Mouse (Mus musculus): ENCODE data around the gene Fbxl20. TPM values are rescaled to one million over a fixed set of nuclear protein-coding genes. Genes with fewer than 3 reads are reported as not detected.
A peak's percentile ranks its signal among the peaks of the same experiment; 100 is the strongest.

The Fbxl20 gene
- polyA plus RNA-seq, 1 experiment from 2014 or later, result 21.1 TPM

DNA sequence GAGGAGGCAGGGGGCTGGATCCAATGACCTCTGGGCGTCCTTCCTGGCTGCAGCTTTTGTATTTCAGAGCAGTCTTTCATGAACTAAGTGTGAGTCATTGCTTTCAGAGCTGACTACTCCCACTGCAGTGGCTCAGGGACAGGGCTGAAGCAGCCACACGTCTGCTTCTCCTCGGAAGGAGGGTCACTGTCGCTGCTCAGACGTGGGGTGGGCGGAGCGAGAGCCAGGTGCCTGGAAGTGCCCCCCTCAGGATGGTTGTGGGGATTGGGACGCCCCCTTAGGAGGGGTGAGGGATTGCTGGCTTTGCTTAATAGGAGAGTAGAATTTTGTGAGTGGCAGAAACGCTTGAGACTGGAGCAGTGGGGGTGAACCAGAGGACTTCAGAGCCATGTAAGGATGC is 92.7 kb downstream of the Fbxl20 start:
- no peak for ATAC-seq (ENCODE audit: low read depth)
- H3K27ac ChIP-seq (ENCODE audit: low read depth, low read length), result no peak overlapping the region

DNA sequence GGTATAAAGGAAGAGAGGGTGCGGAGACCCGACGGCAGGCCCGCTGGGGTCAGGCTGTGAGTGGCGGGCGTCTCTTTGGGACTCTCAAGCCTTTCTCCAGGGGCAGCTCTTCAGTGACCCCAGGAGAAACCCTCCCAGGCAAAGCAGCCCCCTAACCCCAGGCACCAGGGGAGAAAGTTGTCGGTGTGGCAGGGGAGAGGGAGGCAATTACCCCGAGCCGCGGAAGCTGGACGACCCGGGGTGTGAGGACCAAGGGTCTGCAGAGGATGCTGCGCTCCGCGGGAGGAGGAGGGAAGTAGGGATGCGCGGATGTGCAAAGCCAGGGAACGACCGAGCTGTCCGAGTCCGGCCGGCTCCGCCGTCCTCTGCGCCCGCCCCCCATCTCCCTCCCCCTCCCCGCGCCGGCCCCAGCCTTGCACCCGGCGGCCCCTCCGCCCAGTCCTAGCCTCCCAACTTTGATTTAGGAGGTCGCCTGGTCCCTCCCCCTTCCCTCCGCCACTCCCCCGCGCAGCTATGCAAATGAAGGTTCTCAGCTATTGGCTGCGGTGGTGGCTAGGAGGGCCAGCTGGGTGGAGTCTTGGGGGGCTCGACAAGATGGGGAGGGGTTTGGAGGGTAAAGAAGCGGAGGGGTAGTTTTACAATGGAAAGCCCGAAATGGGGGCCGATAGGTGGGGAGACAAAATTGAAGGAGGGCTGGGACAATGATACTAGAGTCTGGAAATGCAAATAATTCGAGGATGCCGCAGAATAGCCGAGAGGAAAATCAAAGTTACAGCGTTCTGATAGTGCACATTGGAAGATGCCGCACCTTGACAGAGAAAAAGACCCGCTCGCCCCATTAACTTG is 97.0 kb downstream of the Fbxl20 start, which contains the start of gene Stac2:
TSS of gene Stac2 (minus strand) at position 474 of the 846 bp plus-strand sequence.
- H3K27ac ChIP-seq (ENCODE audit: low read depth, low read length), result peak within 1 kb of the TSS; percentile 69
- H3K9ac ChIP-seq (replicated peaks; ENCODE audit: low read depth, low read length), result peak within 1 kb of the TSS; percentile 64
- 0 out of 2 replicates have a peak, but pooled peaks cover 7% of the 10 kb centered on the region for H3K27me3 ChIP-seq (ENCODE audit: control insufficient read depth, insufficient read depth, low read length)
- H3K9me3 ChIP-seq (ENCODE audit: control insufficient read depth, low read length), result no peaks in the 10 kb centered on the region
- H3K4me3 ChIP-seq (ENCODE audit: low read depth, low read length), result peak within 1 kb of the TSS; percentile 44
- H3K4me2 ChIP-seq (ENCODE audit: low read depth, low read length), result peak within 1 kb of the TSS; percentile 66
- H3K4me1 ChIP-seq (ENCODE audit: control insufficient read depth, insufficient read depth, low read length), result peaks cover 2% of the 10 kb centered on the region; the same call in 1 of the 2 replicates
- no peaks in the 10 kb centered on the region for H3K36me3 ChIP-seq (ENCODE audit: control insufficient read depth, insufficient read depth, low read length)
- WGBS, result 2% methylated on average over 31 of the region's 48 CpGs
- ATAC-seq (ENCODE audit: low read depth), result peak; percentile 86

More for the DNA sequence above, 92.7 kb downstream of the Fbxl20 start:
- Histone ChIP-seq H3K4me3 (ENCODE audit: low read depth, low read length) (no peak overlapping the region), H3K9me3 (ENCODE audit: control insufficient read depth, low read length) (no peaks in the 10 kb centered on the region), H3K4me1 (ENCODE audit: control insufficient read depth, insufficient read depth, low read length) (peaks cover 9% of the 10 kb centered on the region), H3K4me2 (ENCODE audit: low read depth, low read length) (no peak overlapping the region), H3K9ac (replicated peaks; ENCODE audit: low read depth, low read length) (no peak overlapping the region), H3K27me3 (ENCODE audit: control insufficient read depth, insufficient read depth, low read length) (no peaks in the 10 kb centered on the region), H3K36me3 (ENCODE audit: control insufficient read depth, insufficient read depth, low read length) (no peaks in the 10 kb centered on the region)
- WGBS, result 24% methylated on average over 9 of the region's 9 CpGs

DNA sequence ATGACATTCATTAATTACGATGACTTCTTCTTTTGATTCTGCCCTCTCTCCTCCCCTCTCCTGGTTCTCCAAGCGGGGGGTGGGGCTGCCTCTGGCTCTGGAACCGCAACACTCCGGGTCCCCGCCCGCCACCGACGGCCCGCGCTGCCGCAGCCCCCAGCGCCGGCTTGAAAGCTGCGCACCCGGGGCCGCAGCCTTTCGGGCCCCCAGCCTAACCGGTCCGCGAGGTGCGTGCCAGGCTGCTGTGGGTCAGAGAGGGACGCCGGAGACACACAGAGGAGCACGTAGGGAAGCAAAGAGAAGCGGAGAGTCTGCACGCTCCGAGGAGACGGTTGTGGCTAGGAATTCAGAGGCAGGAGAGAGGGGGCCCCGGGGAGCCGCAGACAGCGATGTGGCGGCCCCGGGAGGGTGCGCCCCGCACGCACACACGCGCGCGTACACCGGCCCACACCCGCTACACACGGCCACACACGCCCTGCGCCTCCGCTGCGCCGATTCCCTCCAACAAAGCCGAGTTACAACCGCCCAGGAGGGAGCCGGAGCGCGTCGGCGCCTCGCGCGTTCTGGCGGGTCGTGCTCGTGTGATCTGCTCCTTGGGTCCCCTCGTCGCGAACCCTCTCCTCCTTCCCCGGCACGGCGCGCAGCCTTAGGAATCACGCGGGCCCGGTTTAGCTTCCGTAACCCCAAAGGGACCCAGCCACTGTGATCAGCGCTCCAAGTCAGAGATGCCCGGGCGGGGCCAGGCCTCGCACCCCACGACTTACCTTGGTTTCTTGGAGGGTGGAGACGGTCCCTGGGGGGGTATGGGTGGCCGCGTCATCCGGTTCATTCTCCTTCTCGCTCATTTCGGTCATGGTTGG is 97.8 kb downstream of the Fbxl20 start:
- Histone ChIP-seq H3K9me3 (ENCODE audit: control insufficient read depth, low read length) (no peaks in the 10 kb centered on the region), H3K4me2 (ENCODE audit: low read depth, low read length) (peak overlapping the region; percentile 66), H3K9ac (replicated peaks; ENCODE audit: low read depth, low read length) (peak overlapping the region; percentile 64), H3K27me3 (ENCODE audit: control insufficient read depth, insufficient read depth, low read length) (0 out of 2 replicates have a peak, but pooled peaks cover 7% of the 10 kb centered on the region), H3K4me1 (ENCODE audit: control insufficient read depth, insufficient read depth, low read length) (peaks cover 2% of the 10 kb centered on the region; the same call in 1 of the 2 replicates), H3K27ac (ENCODE audit: low read depth, low read length) (peak overlapping the region; percentile 69), H3K36me3 (ENCODE audit: control insufficient read depth, insufficient read depth, low read length) (no peaks in the 10 kb centered on the region), H3K4me3 (ENCODE audit: low read depth, low read length) (peak overlapping the region; percentile 44)
- ATAC-seq (ENCODE audit: low read depth), result peak; percentile 54
- under 1% methylated on average over 66 of the region's 83 CpGs for WGBS

DNA sequence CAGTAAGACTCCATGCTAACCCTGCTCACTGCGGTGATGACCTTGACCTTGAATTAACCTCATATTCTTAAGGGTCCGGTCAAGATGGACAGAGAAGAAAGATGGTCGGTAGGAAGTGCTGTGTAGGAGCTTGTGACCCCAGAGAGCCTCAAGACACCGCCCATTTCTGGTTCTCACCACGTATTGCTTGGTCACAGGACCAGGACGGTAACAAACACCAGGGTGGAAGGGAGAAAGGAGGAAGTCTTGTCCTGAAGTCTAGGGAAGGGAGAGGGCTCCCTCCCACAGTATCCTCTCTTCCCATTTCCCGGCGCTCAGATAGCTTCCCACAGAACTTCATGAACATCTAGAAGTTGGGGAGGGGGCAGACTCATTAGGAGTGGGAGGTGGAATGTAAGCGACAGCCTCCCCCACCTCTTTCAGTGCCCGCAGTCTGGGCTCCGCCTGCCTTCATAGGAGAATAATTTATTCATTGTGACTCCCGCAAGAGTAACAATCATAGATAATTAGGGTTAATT is 98.5 kb downstream of the Fbxl20 start:
- WGBS, result 6% methylated on average over 12 of the region's 12 CpGs
- H3K27ac ChIP-seq (ENCODE audit: low read depth, low read length), result peak overlapping the region; percentile 69; the same call in 1 of the 2 replicates
- H3K4me1 ChIP-seq (ENCODE audit: control insufficient read depth, insufficient read depth, low read length), result peaks cover 2% of the 10 kb centered on the region; the same call in 1 of the 2 replicates
- no peak for ATAC-seq (ENCODE audit: low read depth)
- no peaks in the 10 kb centered on the region for H3K9me3 ChIP-seq (ENCODE audit: control insufficient read depth, low read length)
- H3K27me3 ChIP-seq (ENCODE audit: control insufficient read depth, insufficient read depth, low read length), result 0 out of 2 replicates have a peak, but pooled peaks cover 7% of the 10 kb centered on the region
- peak overlapping the region; percentile 44 for H3K4me3 ChIP-seq (ENCODE audit: low read depth, low read length)
- H3K9ac ChIP-seq (replicated peaks; ENCODE audit: low read depth, low read length), result peak overlapping the region; percentile 64; the same call in 1 of the 2 replicates
- no peaks in the 10 kb centered on the region for H3K36me3 ChIP-seq (ENCODE audit: control insufficient read depth, insufficient read depth, low read length)
- H3K4me2 ChIP-seq (ENCODE audit: low read depth, low read length), result peak overlapping the region; percentile 66

DNA sequence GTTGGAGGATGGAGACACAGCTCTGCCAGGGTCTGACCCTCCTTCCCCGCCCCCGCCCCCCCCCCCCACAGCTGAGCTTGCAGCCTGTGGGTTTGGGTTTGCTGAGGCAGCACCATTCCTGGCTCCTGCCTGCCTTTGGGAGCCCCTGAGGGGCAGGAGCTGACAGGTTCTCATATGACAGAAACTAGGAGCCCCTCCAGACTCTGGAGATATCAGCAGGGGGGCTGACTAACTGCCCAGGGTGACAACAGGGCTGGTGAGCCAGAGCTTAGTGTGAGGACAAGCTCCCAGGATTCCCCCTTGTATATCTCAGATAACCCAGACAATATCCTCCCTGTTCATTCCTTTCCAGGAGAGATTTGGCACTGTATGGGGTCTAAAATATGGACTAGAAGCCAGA is 99.3 kb downstream of the Fbxl20 start:
- Histone ChIP-seq H3K4me3 (ENCODE audit: low read depth, low read length) (no peak overlapping the region), H3K36me3 (ENCODE audit: control insufficient read depth, insufficient read depth, low read length) (no peaks in the 10 kb centered on the region), H3K4me1 (ENCODE audit: control insufficient read depth, insufficient read depth, low read length) (peaks cover 2% of the 10 kb centered on the region; the same call in 1 of the 2 replicates), H3K9me3 (ENCODE audit: control insufficient read depth, low read length) (no peaks in the 10 kb centered on the region), H3K27ac (ENCODE audit: low read depth, low read length) (no peak overlapping the region), H3K27me3 (ENCODE audit: control insufficient read depth, insufficient read depth, low read length) (0 out of 2 replicates have a peak, but pooled peaks cover 7% of the 10 kb centered on the region), H3K9ac (replicated peaks; ENCODE audit: low read depth, low read length) (no peak overlapping the region), H3K4me2 (ENCODE audit: low read depth, low read length) (peak overlapping the region; percentile 66; the same call in 1 of the 2 replicates)
- no peak for ATAC-seq (ENCODE audit: low read depth)
- 17% methylated on average over 2 of the region's 2 CpGs for WGBS

DNA sequence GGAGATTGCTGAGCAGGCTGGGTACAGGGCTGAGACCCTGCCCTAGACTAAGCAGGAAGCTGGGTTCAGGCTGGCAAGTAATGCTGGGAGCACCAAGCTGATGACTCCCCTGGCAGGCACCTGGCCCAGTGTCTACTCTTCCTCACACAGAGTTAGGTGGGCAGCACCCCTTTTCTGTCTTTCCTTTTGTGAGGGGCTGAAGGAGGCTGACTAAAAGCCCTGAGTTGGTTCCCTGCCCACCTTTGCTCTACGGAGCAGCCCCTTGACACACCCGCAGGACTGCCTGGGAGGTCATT is 99.7 kb downstream of the Fbxl20 start:
- Histone ChIP-seq H3K9me3 (ENCODE audit: control insufficient read depth, low read length) (no peaks in the 10 kb centered on the region), H3K4me3 (ENCODE audit: low read depth, low read length) (no peak overlapping the region), H3K4me2 (ENCODE audit: low read depth, low read length) (no peak overlapping the region), H3K9ac (replicated peaks; ENCODE audit: low read depth, low read length) (no peak overlapping the region), H3K36me3 (ENCODE audit: control insufficient read depth, insufficient read depth, low read length) (no peaks in the 10 kb centered on the region), H3K27me3 (ENCODE audit: control insufficient read depth, insufficient read depth, low read length) (0 out of 2 replicates have a peak, but pooled peaks cover 7% of the 10 kb centered on the region), H3K27ac (ENCODE audit: low read depth, low read length) (no peak overlapping the region), H3K4me1 (ENCODE audit: control insufficient read depth, insufficient read depth, low read length) (peaks cover 2% of the 10 kb centered on the region; the same call in 1 of the 2 replicates)
- ATAC-seq (ENCODE audit: low read depth), result no peak
- 32% methylated on average over 2 of the region's 2 CpGs for WGBS

DNA sequence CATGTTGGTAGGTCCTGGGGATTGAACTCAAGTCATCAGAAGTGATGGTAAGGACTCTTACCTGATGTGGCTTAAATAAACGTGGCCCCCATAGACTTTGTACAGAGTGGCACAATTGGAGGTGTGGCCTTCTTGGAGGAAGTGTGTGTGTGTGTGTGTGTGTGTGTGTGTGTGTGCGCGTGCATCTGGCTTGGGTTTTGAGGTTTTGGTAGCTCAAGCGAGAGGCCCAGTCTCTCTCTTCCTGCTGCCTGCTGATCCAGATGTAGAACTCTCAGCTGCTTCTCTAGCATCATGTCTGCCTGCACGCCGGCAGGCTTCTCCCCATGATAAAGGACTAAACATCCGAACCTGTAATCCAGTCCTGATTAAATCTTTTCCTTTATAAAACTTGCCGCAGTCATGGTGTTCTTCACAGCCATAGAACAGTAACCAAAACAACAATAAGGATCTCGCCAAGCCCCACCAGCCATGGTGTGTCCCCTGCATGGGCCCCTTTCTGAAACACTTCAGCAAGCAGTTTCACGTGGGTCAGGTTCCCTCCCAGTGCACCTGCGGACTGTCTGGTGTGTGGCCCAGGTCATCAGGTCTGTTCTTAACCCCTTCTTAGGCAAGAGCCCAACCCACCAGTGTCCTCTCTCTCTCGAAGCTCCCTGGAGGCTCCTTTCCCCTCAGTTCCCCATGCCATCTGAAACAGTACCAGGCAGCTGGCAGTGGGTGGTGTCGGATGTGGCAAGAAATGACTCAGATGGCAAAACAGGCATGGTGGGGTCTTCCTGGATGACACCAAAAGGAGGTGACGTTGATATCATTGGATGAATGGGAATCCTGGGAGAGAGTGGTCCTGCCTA is 100.3 kb downstream of the Fbxl20 start:
- 72% methylated on average over 14 of the region's 14 CpGs for WGBS
- no peak overlapping the region for H3K4me2 ChIP-seq (ENCODE audit: low read depth, low read length)
- 0 out of 2 replicates have a peak, but pooled peaks cover 7% of the 10 kb centered on the region for H3K27me3 ChIP-seq (ENCODE audit: control insufficient read depth, insufficient read depth, low read length)

DNA sequence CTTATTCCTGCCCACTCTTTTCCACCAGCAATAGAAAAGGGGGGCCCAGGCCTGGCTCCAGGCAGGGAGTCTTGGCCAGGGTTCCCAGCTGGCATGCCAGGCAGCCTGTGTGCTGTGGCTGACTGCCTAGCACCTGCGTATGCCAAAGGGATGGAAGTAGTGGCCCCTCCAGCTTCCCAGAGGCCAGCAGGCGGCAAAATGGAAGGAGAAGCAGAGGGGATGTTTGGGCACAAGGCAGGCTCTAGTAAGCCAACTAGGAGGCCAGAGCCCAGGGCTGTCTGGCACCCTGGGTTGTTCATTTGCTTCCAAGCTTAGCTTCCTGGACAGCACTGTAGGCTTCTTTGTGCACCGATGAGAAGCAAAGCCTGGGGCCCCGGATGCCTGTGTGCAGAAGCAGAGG is 102.5 kb downstream of the Fbxl20 start:
- ATAC-seq (ENCODE audit: low read depth), result no peak
- Histone ChIP-seq H3K9me3 (ENCODE audit: control insufficient read depth, low read length) (no peaks in the 10 kb centered on the region), H3K27ac (ENCODE audit: low read depth, low read length) (no peak overlapping the region), H3K9ac (replicated peaks; ENCODE audit: low read depth, low read length) (no peak overlapping the region), H3K27me3 (ENCODE audit: control insufficient read depth, insufficient read depth, low read length) (0 out of 2 replicates have a peak, but pooled peaks cover 7% of the 10 kb centered on the region), H3K4me2 (ENCODE audit: low read depth, low read length) (no peak overlapping the region), H3K4me1 (ENCODE audit: control insufficient read depth, insufficient read depth, low read length) (peaks cover 2% of the 10 kb centered on the region; the same call in 1 of the 2 replicates), H3K4me3 (ENCODE audit: low read depth, low read length) (no peak overlapping the region), H3K36me3 (ENCODE audit: control insufficient read depth, insufficient read depth, low read length) (no peaks in the 10 kb centered on the region)
- 78% methylated on average over 4 of the region's 4 CpGs for WGBS

More for the DNA sequence above, 100.3 kb downstream of the Fbxl20 start:
- no peaks in the 10 kb centered on the region for H3K9me3 ChIP-seq (ENCODE audit: control insufficient read depth, low read length)
- H3K4me3 ChIP-seq (ENCODE audit: low read depth, low read length), result no peak overlapping the region
- H3K9ac ChIP-seq (replicated peaks; ENCODE audit: low read depth, low read length), result no peak overlapping the region
- H3K36me3 ChIP-seq (ENCODE audit: control insufficient read depth, insufficient read depth, low read length), result no peaks in the 10 kb centered on the region
- no peak for ATAC-seq (ENCODE audit: low read depth)
- H3K27ac ChIP-seq (ENCODE audit: low read depth, low read length), result no peak overlapping the region
- peaks cover 2% of the 10 kb centered on the region; the same call in 1 of the 2 replicates for H3K4me1 ChIP-seq (ENCODE audit: control insufficient read depth, insufficient read depth, low read length)

Measured in neural tube, embryonic 14.5 days (tissue).